Comparison of ENCODE assay signal across 9 mouse cellular contexts in genomic region chr4:57091363-57091762, GRCm38 (mm10). TPM values are rescaled to one million over a fixed set of nuclear protein-coding genes. Genes with fewer than 3 reads are reported as not detected.
DNase-seq lines count a peak whose midpoint lies in the region; ATAC-seq lines count a peak whose summit lies in the region.
"Had no signal": no experiment of that assay in that cellular context is flagged by ENCODE, and none has a peak within 500 bp of the region (broad histone marks: within the 10 kb centered on the region; RNA-seq: fewer than 3 reads in every experiment).

No protein-coding gene starts in this region.

- no peak for DNase-seq in embryonic facial prominence, embryonic 11.5 days (ENCODE audit: low spot score)
- DNase-seq in embryonic facial prominence, embryonic 10.5 days (ENCODE audit: low spot score) = no peak
- DNase-seq in Muller cell, postnatal 12 days (ENCODE audit: inconsistent ontology term) = peak; percentile 85
- peak; percentile 25 for DNase-seq in neural tube, embryonic 10.5 days (ENCODE audit: extremely low spot score, low spot score)
- DNase-seq in urinary bladder, postnatal 25 days (ENCODE audit: low spot score) = no peak
- DNase-seq in kidney, adult 9 months = no peak

- H3K27me3 ChIP-seq in embryonic facial prominence, embryonic 11.5 days (ENCODE audit: control insufficient read depth, insufficient read depth, low read length) = no peaks in the 10 kb centered on the region
- no peaks in the 10 kb centered on the region for H3K27me3 ChIP-seq in embryonic facial prominence, embryonic 10.5 days (replicated peaks; ENCODE audit: low read depth, poor library complexity, severe bottlenecking)
- no peaks in the 10 kb centered on the region for H3K27me3 ChIP-seq in liver, embryonic 12.5 days (replicated peaks)
- H3K27me3 ChIP-seq: limb, embryonic 13.5 days had no signal

- 53% methylated on average over 12 of the region's 12 CpGs for WGBS in embryonic facial prominence, embryonic 11.5 days
- 57% methylated on average over 12 of the region's 12 CpGs for WGBS in embryonic facial prominence, embryonic 10.5 days
- WGBS in liver, embryonic 12.5 days (ENCODE audit: insufficient replicate concordance) = 47% methylated on average over 12 of the region's 12 CpGs

- H3K9ac ChIP-seq in embryonic facial prominence, embryonic 11.5 days (replicated peaks; ENCODE audit: low read length) = no peak overlapping the region
- H3K9ac ChIP-seq in liver, embryonic 12.5 days = no peak overlapping the region
- H3K9ac ChIP-seq: limb, embryonic 13.5 days had no signal

- H3K36me3 ChIP-seq in embryonic facial prominence, embryonic 11.5 days (replicated peaks; ENCODE audit: control insufficient read depth, insufficient read depth, low read depth, low read length) = no peaks in the 10 kb centered on the region
- no peaks in the 10 kb centered on the region for H3K36me3 ChIP-seq in embryonic facial prominence, embryonic 10.5 days (replicated peaks)
- no peaks in the 10 kb centered on the region for H3K36me3 ChIP-seq in liver, embryonic 12.5 days
- H3K36me3 ChIP-seq: limb, embryonic 13.5 days had no signal

- H3K27ac ChIP-seq in embryonic facial prominence, embryonic 11.5 days (replicated peaks; ENCODE audit: low read depth, low read length) = no peak overlapping the region
- no peak overlapping the region for H3K27ac ChIP-seq in embryonic facial prominence, embryonic 10.5 days (replicated peaks)
- H3K27ac ChIP-seq in liver, embryonic 12.5 days = no peak overlapping the region
- H3K27ac ChIP-seq: limb, embryonic 13.5 days had no signal

- H3K4me2 ChIP-seq in embryonic facial prominence, embryonic 11.5 days (ENCODE audit: low read depth, low read length) = no peak overlapping the region
- H3K4me2 ChIP-seq in liver, embryonic 12.5 days = no peak overlapping the region
- H3K4me2 ChIP-seq: limb, embryonic 13.5 days had no signal

- no peaks in the 10 kb centered on the region for H3K4me1 ChIP-seq in embryonic facial prominence, embryonic 11.5 days (ENCODE audit: control insufficient read depth, insufficient read depth, low read length)
- H3K4me1 ChIP-seq in embryonic facial prominence, embryonic 10.5 days = peaks cover 18% of the 10 kb centered on the region
- H3K4me1 ChIP-seq in liver, embryonic 12.5 days = no peaks in the 10 kb centered on the region

- peak; percentile 87 for ATAC-seq in embryonic facial prominence, embryonic 11.5 days (replicated peaks; ENCODE audit: insufficient number of reproducible peaks, low FRiP score, low TSS enrichment, low read depth)
- peak; percentile 45 to 51; a peak in 3 of 4 replicates for ATAC-seq in hematopoietic stem cell, adult 5-6 weeks (replicated peaks in 1 of 2; ENCODE audit: insufficient read depth in 1 of 2, low FRiP score in 2 of 2, low TSS enrichment in 1 of 2, low read depth in 1 of 2, poor library complexity in 2 of 2, severe bottlenecking in 2 of 2)
- ATAC-seq in liver, embryonic 12.5 days = no peak

- no peaks in the 10 kb centered on the region for H3K9me3 ChIP-seq in embryonic facial prominence, embryonic 11.5 days (replicated peaks; ENCODE audit: control insufficient read depth, low read length)
- H3K9me3 ChIP-seq in embryonic facial prominence, embryonic 10.5 days = no peaks in the 10 kb centered on the region
- H3K9me3 ChIP-seq in liver, embryonic 12.5 days (replicated peaks) = no peaks in the 10 kb centered on the region
- H3K9me3 ChIP-seq: limb, embryonic 13.5 days had no signal

- no peak overlapping the region for H3K4me3 ChIP-seq in embryonic facial prominence, embryonic 11.5 days (ENCODE audit: low read depth, low read length)
- no peak overlapping the region for H3K4me3 ChIP-seq in embryonic facial prominence, embryonic 10.5 days
- H3K4me3 ChIP-seq in liver, embryonic 12.5 days = no peak overlapping the region
- H3K4me3 ChIP-seq: limb, embryonic 13.5 days had no signal

RNA-seq across cellular contexts. Expression of gene Epb41l4b, which starts 51.9 kb away (rescaled TPM):
- polyA plus RNA-seq in embryonic facial prominence, embryonic 11.5 days (2014; fragmentation: Nextera tagmentation; extraction: Ambion mirVana) = 2.0 TPM in 2 replicates
- polyA plus RNA-seq in embryonic facial prominence, embryonic 10.5 days (2016; fragmentation: Nextera tagmentation; extraction: Ambion mirVana) = 1.2 and 1.4 TPM in 2 replicates
- 36.3 and 44.5 TPM in 2 replicates for total RNA-seq in hematopoietic stem cell, adult 5-6 weeks (2017)
- 1.4 and 1.6 TPM in 2 replicates for polyA plus RNA-seq in liver, embryonic 12.5 days (2016; fragmentation: Nextera tagmentation; extraction: Ambion mirVana)

Comparison
In these comparisons a context has a peak if more than half of its experiments do, and no peak if none do; other contexts are left out.
1. DNase-seq: peak in Muller cell, postnatal 12 days (single experiment) and neural tube, embryonic 10.5 days (single experiment); none in embryonic facial prominence, embryonic 11.5 days (single experiment), embryonic facial prominence, embryonic 10.5 days (single experiment), urinary bladder, postnatal 25 days (single experiment) and kidney, adult 9 months (single experiment).